Mouse (Mus musculus) forebrain, embryonic 14.5 days (tissue): ENCODE measurements around the gene Vsir. TPM values are rescaled to one million over a fixed set of nuclear protein-coding genes. Genes with fewer than 3 reads are reported as not detected.
A peak's percentile ranks its signal among the peaks of the same experiment; 100 is the strongest.

Experiments used
- ATAC-seq: fragments of 200-750 bp; cut with Nextera tagmentation; 2 replicates; pipeline ENCODE4 v1.8.0; 2017; ENCODE audit warnings: mild to moderate bottlenecking, moderate library complexity
- DNase-seq: peaks from one replicate; pipeline ENCODE4 v3.0.0-alpha.2; 2015; ENCODE audit warnings: low spot score
- H3K27ac ChIP-seq: fragments of 300-500 bp; sonication (generic); 2 replicates; pipeline ENCODE4 v1.5.1; 2014; ENCODE audit warnings: low read depth, mild to moderate bottlenecking, control low read depth, low read length, moderate library complexity
- H3K27me3 ChIP-seq: fragments of 300-500 bp; sonication (generic); replicated peaks from 2 replicates; pipeline ENCODE4 v1.6.1; 2014; ENCODE audit warnings: low read length, control low read depth, mixed read lengths; ENCODE audit not compliant: control insufficient read depth, insufficient read depth
- H3K36me3 ChIP-seq: fragments of 300-500 bp; sonication (generic); 2 replicates; pipeline ENCODE4 v1.6.1; 2014; ENCODE audit warnings: low read length, control low read depth; ENCODE audit not compliant: control insufficient read depth, insufficient read depth
- H3K4me1 ChIP-seq: fragments of 300-500 bp; sonication (generic); 2 replicates; pipeline ENCODE4 v1.6.1; 2014; ENCODE audit warnings: antibody characterized with exemption, low read length, control low read depth; ENCODE audit not compliant: control insufficient read depth, insufficient read depth
- H3K4me2 ChIP-seq: fragments of 300-500 bp; sonication (generic); 2 replicates; pipeline ENCODE4 v1.6.1; 2014; ENCODE audit warnings: mild to moderate bottlenecking, control low read depth, low read length
- H3K4me3 ChIP-seq: fragments of 300-500 bp; sonication (generic); 2 replicates; pipeline ENCODE4 v1.5.1; 2014; ENCODE audit warnings: low read depth, low read length, control low read depth
- H3K9ac ChIP-seq: fragments of 300-500 bp; sonication (generic); 2 replicates; pipeline ENCODE4 v1.6.1; 2014; ENCODE audit warnings: mild to moderate bottlenecking, low read length, control low read depth, moderate library complexity
- H3K9me3 ChIP-seq: fragments of 300-500 bp; sonication (generic); replicated peaks from 2 replicates; pipeline ENCODE4 v1.6.1; 2016; ENCODE audit warnings: low read length, control low read depth, mixed read lengths; ENCODE audit not compliant: control insufficient read depth
- WGBS: fragments of 180-500 bp; shearing (Covaris S2); extraction: QIAGEN DNeasy Blood & Tissue Kit; methylation state at CpG from one replicate; pipeline ENCODE4 v1.1.7; 2014; 5-methylcytosine and 5-hydroxymethylcytosine counted together
- polyA plus RNA-seq: library from polyadenylated mRNA; unstranded; fragments of >200 nt; fragmentation: Nextera tagmentation; extraction: Ambion mirVana; gene quantifications from 2 replicates; pipeline ENCODE4 v1.2.1, GENCODE M21; 2014

Vsir gene
- polyA plus RNA-seq, 1 experiment from 2014 or later: 2.1 TPM

GRCm38 (mm10) chr10:60400507-60401295 lies 54.0 kb downstream of the Vsir start:
- no peaks in the 10 kb centered on the region for H3K36me3 ChIP-seq
- no peak overlapping the region for H3K27ac ChIP-seq
- no peak overlapping the region for H3K4me2 ChIP-seq
- H3K9me3 ChIP-seq: no peaks in the 10 kb centered on the region
- no peak overlapping the region for H3K9ac ChIP-seq
- no peaks in the 10 kb centered on the region for H3K27me3 ChIP-seq
- no peak overlapping the region for H3K4me3 ChIP-seq
- ATAC-seq (no peak), DNase-seq (no peak)
- H3K4me1 ChIP-seq: no peaks in the 10 kb centered on the region
- WGBS: 80% methylated on average over 11 of the region's 11 CpGs

- Histone ChIP-seq H3K9ac (no peak overlapping the region), H3K9me3 (no peaks in the 10 kb centered on the region), H3K4me1 (no peaks in the 10 kb centered on the region), H3K4me3 (no peak overlapping the region), H3K36me3 (no peaks in the 10 kb centered on the region), H3K4me2 (no peak overlapping the region), H3K27me3 (no peaks in the 10 kb centered on the region), H3K27ac (no peak overlapping the region)
- ATAC-seq (no peak), DNase-seq (peak; percentile 38)
- WGBS: 47% methylated on average over 7 of the region's 7 CpGs
Observed at GRCm38 (mm10) chr10:60405460-60406177, 59.0 kb downstream of the Vsir start.

- Histone ChIP-seq H3K27me3 (no peaks in the 10 kb centered on the region), H3K9me3 (no peaks in the 10 kb centered on the region), H3K4me2 (no peak overlapping the region), H3K27ac (no peak overlapping the region), H3K36me3 (no peaks in the 10 kb centered on the region), H3K4me1 (no peaks in the 10 kb centered on the region), H3K4me3 (no peak overlapping the region), H3K9ac (no peak overlapping the region)
- ATAC-seq (peak; percentile 67), DNase-seq (peak; percentile 72)
- 3% methylated on average over 5 of the region's 5 CpGs for WGBS
Observed at GRCm38 (mm10) chr10:60407831-60408230, 61.2 kb downstream of the Vsir start.

- Histone ChIP-seq H3K36me3 (no peaks in the 10 kb centered on the region), H3K4me2 (no peak overlapping the region), H3K9me3 (no peaks in the 10 kb centered on the region), H3K9ac (no peak overlapping the region), H3K27me3 (no peaks in the 10 kb centered on the region), H3K27ac (no peak overlapping the region), H3K4me3 (no peak overlapping the region), H3K4me1 (no peaks in the 10 kb centered on the region)
- WGBS: 19% methylated on average over 5 of the region's 5 CpGs
- DNase-seq: peak; percentile 33
- no peak for ATAC-seq
Observed at GRCm38 (mm10) chr10:60411794-60412193, 65.1 kb downstream of the Vsir start.

- Histone ChIP-seq H3K27ac (no peak overlapping the region), H3K36me3 (no peaks in the 10 kb centered on the region), H3K4me2 (no peak overlapping the region), H3K9ac (no peak overlapping the region), H3K27me3 (no peaks in the 10 kb centered on the region), H3K9me3 (no peaks in the 10 kb centered on the region), H3K4me1 (no peaks in the 10 kb centered on the region), H3K4me3 (no peak overlapping the region)
- DNase-seq (no peak), ATAC-seq (no peak)
- WGBS: 92% methylated on average over 2 of the region's 2 CpGs
Observed at GRCm38 (mm10) chr10:60413756-60414155, 67.1 kb downstream of the Vsir start.

- Histone ChIP-seq H3K27me3 (no peaks in the 10 kb centered on the region), H3K4me1 (no peaks in the 10 kb centered on the region), H3K4me2 (no peak overlapping the region), H3K9ac (no peak overlapping the region), H3K27ac (no peak overlapping the region), H3K36me3 (no peaks in the 10 kb centered on the region), H3K4me3 (no peak overlapping the region), H3K9me3 (no peaks in the 10 kb centered on the region)
- DNase-seq: no peak
- WGBS: 92% methylated on average over 2 of the region's 2 CpGs
- no peak for ATAC-seq
Observed at GRCm38 (mm10) chr10:60417041-60417440, 70.4 kb downstream of the Vsir start.

GRCm38 (mm10) chr10:60418137-60418536 lies 71.5 kb downstream of the Vsir start:
- no peaks in the 10 kb centered on the region for H3K36me3 ChIP-seq
- peak; percentile 40 for ATAC-seq
- H3K27me3 ChIP-seq: no peaks in the 10 kb centered on the region
- H3K9me3 ChIP-seq: no peaks in the 10 kb centered on the region
- no peak overlapping the region for H3K4me2 ChIP-seq
- WGBS: 19% methylated on average over 3 of the region's 3 CpGs
- DNase-seq: peak; percentile 86
- H3K4me3 ChIP-seq: no peak overlapping the region
- no peak overlapping the region for H3K27ac ChIP-seq
- no peaks in the 10 kb centered on the region for H3K4me1 ChIP-seq
- H3K9ac ChIP-seq: no peak overlapping the region

GRCm38 (mm10) chr10:60419624-60420023 lies 73.0 kb downstream of the Vsir start:
- H3K36me3 ChIP-seq: no peaks in the 10 kb centered on the region
- no peaks in the 10 kb centered on the region for H3K4me1 ChIP-seq
- no peak for DNase-seq
- no peaks in the 10 kb centered on the region for H3K9me3 ChIP-seq
- H3K27me3 ChIP-seq: no peaks in the 10 kb centered on the region
- no peak for ATAC-seq
- H3K4me2 ChIP-seq: no peak overlapping the region
- WGBS: 15% methylated on average over 4 of the region's 4 CpGs
- no peak overlapping the region for H3K9ac ChIP-seq
- H3K4me3 ChIP-seq: no peak overlapping the region
- H3K27ac ChIP-seq: no peak overlapping the region
